Mouse (Mus musculus): ENCODE measurements around the gene Aacs.

GRCm38 (mm10) chr5:125518640-125519039 lies 43.0 kb downstream of the Aacs start:
- no peak for TF ChIP-seq GATA1 (IDR thresholded peaks at IDR 0.05; ENCODE audit: borderline replicate concordance, low read length)
- TF ChIP-seq FLI1 (IDR thresholded peaks at IDR 0.05; ENCODE audit: low read length) = no peak
